Mouse (Mus musculus) adrenal gland, adult 18-20 months (tissue): ENCODE measurements around the gene Mfsd9. TPM values are rescaled to one million over a fixed set of nuclear protein-coding genes. Genes with fewer than 3 reads are reported as not detected.

ENCODE experiments used
- total RNA-seq, 2 experiments: library from RNA; stranded (reverse); gene quantifications; 1 replicate in 1 of 2; 2 replicates in 1 of 2; pipeline ENCODE4 v1.2.3; 2021

Gene Mfsd9
- total RNA-seq, 2 experiments from 2014 or later, result 1.6 to 2.2 TPM

Other genes starting within 250 kb of the Mfsd9 start
- not detected for gene Slc9a4, start 210.6 kb downstream of the Mfsd9 start, total RNA-seq
- under 1 TPM; 0.16 to 0.27 TPM for gene Slc9a2, start 110.1 kb downstream of the Mfsd9 start, total RNA-seq
- gene Tmem182, start 14.9 kb upstream of the Mfsd9 start, total RNA-seq, result 10 to 100 TPM in 1 of 2 experiments, 1 to 10 TPM in 1; 1.7 to 17.0 TPM